Mouse (Mus musculus): ENCODE results near the gene Fahd1.

GRCm38 (mm10) chr17:24890151-24891092 lies 40.3 kb upstream of the Fahd1 start:
- TF ChIP-seq CTCF (conservative IDR thresholded peaks at IDR 0.05 in 1 of 2, IDR thresholded peaks at IDR 0.05 in 1 of 2; ENCODE audit: low read depth in 2 of 2, low read length in 2 of 2) (no peak), POLR2A (IDR thresholded peaks at IDR 0.05; ENCODE audit: low read depth, low read length) (no peak; the same call in 1 of the 2 replicates), USF1 (IDR thresholded peaks at IDR 0.05; ENCODE audit: low read depth, low read length) (no peak), NRF1 (IDR thresholded peaks at IDR 0.05; ENCODE audit: low read depth, low read length) (no peak), EP300 (IDR thresholded peaks at IDR 0.05; ENCODE audit: low read length) (no peak), BHLHE40 (IDR thresholded peaks at IDR 0.05; ENCODE audit: low read depth, low read length) (no peak)

All from CH12.LX (cell line).